Mouse (Mus musculus) liver, adult 2 months (tissue): Measurements from ENCODE around the gene Cerk.

Experiments used
- CTCF ChIP-seq: fragments of 200-500 bp; IDR thresholded peaks from 2 replicates; pipeline ENCODE4 v1.5.1; 2011; ENCODE audit warnings: low read depth, low read length, control low read depth
- POLR2A ChIP-seq: fragments of 200-500 bp; IDR thresholded peaks from 2 replicates; pipeline ENCODE4 v1.6.1; 2011; ENCODE audit warnings: low read length, control low read depth; ENCODE audit not compliant: insufficient read depth; ENCODE audit errors: extremely low read depth

- TF ChIP-seq CTCF (no peak), POLR2A (no peak)
Measured at GRCm38 (mm10) chr15:86172526-86172925, 13.4 kb downstream of the Cerk start.
